Mouse (Mus musculus) heart, adult 8-10 months (tissue): ENCODE data around the gene Trpm8. TPM values are rescaled to one million over a fixed set of nuclear protein-coding genes. Genes with fewer than 3 reads are reported as not detected.

Experiments used
- DNase-seq: peaks from one replicate; pipeline ENCODE4 v3.0.0; 2022; ENCODE audit warnings: low spot score
- total RNA-seq, 4 experiments: library from RNA; stranded (reverse); gene quantifications; 2 replicates each; pipeline ENCODE4 v1.2.4; 2022

Gene Trpm8
- total RNA-seq, 4 experiments from 2014 or later, result not detected

DNA sequence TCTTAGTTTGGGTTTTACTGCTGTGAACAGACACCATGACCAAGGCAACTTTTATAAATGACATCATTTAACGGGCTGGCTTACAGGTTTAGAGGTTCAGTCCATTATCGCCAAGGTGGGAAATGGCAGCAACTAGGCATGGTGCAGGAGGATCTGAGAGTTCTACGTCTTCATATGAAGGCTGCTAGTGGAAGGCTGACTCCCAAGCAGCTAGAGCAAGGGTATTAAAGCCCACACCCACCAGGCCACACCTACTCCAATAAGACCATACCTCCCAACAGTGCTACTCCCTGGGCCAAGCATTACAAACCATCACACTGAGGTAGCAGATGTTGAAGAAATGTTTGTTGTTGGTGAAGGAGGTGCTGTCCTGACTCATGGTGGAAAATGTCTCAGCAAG, 78.2 kb downstream of the Trpm8 start:
- no peak for DNase-seq

- DNase-seq, result no peak
Measured at GRCm38 (mm10) chr1:88356616-88357015, 79.2 kb downstream of the Trpm8 start.

DNA sequence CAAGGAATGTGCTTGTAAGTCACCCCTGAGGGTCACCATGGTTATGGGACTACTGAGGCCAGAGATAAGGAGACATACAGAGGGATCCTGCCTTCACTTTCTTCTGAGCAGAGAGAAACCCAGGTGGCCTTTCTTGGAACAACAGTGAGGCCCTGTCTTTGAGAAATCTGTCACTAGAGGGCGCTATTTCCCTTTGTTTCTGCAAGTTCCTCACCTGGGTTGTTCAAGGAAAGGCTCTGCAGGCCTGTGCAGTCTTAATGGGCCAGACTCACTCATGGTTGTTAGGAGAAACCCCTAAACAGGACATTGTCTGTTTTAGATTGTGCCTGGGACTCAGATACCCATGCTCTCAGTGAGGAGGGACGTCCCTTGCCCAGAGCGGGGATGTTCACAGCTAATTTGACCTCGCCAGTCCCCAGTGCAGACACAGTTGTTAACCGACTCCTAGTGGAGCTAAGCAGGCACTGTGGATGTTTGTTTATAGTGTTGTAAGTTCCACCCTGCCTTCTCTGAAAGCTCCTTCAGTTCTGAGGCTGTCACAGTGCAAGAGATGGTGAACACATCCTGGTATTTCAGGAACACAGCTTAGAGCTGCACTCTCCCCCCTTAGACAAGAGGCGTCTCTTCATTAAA, 80.1 kb downstream of the Trpm8 start:
- peak; percentile 21 for DNase-seq

DNA sequence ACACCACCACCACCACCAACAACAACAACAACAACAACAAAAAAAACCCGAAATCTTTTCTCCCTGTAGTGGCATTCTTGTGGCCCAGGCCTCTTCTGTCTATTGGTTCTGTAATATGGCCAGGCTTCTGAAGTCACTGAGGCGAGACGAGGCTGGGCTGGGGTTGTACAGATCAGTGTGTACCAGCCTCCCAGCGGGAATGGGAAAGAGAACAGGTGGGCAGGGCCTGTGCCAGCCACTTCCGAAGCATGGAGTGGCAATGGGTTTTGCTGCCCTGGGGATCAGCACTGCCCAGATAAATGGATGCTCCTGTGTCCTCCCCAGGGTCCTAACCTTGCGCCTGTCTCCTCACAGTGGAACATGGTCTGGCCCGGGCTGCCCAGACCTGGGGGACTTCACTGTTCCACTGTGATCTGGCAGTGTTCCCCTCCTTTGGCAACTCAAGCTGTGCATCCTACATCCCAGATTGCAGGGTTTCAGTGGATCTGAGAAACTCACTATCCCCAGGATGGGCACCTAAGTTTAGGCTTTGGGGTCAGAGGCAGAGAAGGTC, 80.7 kb downstream of the Trpm8 start:
- no peak for DNase-seq

- no peak for DNase-seq
Measured at GRCm38 (mm10) chr1:88361085-88361484, 83.6 kb downstream of the Trpm8 start.

DNA sequence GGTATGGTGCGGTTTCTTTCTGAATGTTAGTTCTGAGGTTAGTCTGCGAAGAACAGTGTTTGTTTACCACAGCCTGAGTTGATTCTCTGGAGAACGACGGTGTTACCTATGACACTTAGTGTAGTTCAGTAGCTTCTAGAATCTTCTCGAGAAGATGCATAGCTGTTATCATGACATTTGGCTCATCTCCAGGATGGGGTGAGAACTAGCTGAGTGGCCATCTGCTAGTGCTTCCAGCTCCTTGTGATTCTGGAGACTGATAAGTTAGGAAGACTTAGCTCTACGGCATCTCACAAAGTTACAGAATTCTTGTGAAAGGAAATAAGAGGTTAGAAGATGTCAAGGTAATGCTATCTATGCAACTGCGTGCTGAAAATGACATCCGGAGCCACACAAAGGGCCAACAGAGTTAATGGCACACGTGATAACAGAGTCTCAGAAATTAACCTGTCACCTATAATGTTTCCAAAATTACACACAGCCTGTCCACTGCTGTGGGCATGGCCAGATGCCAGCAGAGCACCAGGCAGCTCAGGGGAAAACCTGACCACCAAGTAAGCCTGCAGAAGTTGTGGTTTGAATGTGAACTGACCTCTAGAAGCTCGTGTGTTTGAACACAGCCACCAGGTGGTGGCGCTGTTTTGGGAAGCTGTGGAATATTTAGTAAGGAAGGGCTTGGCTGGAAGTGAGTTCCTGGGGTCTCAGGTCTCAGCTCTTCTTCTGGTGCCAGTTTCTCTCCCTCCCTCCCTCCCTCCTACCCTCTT, 89.6 kb downstream of the Trpm8 start:
- DNase-seq, result no peak

DNA sequence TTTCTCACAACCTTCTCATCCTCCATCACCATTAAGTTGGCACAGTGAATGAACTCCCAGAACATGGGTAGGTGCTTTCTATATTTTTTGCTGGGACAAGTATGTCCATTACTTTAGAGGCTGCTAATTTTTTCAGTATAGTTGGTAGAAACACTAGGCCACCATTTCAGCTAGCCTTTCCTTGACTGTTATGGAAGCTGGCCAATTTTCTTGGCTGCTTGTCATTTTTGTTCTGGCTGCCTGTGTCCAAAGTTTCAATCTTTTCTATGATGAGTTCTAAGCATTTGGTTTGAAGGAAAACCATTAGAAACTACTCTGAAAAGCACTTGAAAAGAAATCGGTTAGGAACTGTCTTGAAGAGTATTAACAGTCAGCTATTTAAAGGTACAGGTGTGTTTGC, 101.0 kb downstream of the Trpm8 start:
- no peak for DNase-seq

GRCm38 (mm10) chr1:88391632-88392031, 114.2 kb downstream of the Trpm8 start:
- no peak for DNase-seq

GRCm38 (mm10) chr1:88393321-88393720, 115.9 kb downstream of the Trpm8 start:
- no peak for DNase-seq

GRCm38 (mm10) chr1:88403378-88403777, 125.9 kb downstream of the Trpm8 start:
- no peak for DNase-seq

- DNase-seq, result no peak
Measured at GRCm38 (mm10) chr1:88406078-88406806, 128.8 kb downstream of the Trpm8 start.

GRCm38 (mm10) chr1:88406807-88407198, 129.3 kb downstream of the Trpm8 start, which contains the start of gene Spp2:
Gene Spp2 (plus strand): TSS chr1:88406961.
- no peak for DNase-seq

DNA sequence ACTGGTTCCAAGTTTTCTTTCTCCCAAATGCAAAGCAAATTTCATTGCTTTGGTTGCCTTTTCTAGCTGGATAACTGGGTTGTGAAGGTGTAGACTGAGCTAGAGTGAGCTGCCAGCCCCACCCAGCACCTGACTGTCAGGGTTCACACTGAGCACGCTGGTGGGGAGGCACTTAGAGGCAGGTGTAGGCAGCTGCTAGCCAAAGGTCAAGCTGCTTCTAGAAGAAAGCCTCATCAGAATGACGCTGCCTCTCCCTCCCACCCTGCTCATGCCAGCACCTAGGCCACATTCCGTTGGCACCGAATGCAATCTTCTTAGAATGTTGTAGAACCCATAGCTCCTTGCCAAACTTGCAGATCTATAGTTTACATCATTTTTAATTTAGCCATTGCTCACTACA, 130.9 kb downstream of the Trpm8 start:
- no peak for DNase-seq

- no peak for DNase-seq
Measured at GRCm38 (mm10) chr1:88412013-88412412, 134.6 kb downstream of the Trpm8 start.

GRCm38 (mm10) chr1:88418943-88419342, 141.5 kb downstream of the Trpm8 start:
- no peak for DNase-seq

DNA sequence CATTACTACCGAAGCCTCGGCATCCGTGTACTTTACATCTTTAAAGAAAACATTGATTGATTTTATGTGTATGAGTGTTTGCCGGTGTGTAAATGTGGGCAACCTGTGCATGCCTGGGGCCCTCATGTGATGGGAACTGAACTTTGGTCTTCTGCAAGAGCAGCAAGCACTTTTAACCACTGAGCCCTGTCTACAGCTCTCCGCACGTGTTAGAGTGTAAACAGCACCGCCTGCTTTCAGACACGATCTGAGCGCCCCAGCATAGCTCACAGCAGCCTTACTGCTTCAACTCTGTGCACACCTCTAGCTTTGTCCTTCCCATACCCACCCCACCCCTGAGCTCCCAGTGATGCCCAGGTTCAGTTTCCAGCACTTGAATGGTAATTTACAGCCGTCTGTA, 144.6 kb downstream of the Trpm8 start:
- DNase-seq, result no peak

- DNase-seq, result no peak
Measured at GRCm38 (mm10) chr1:88422846-88423395, 145.5 kb downstream of the Trpm8 start.

DNA sequence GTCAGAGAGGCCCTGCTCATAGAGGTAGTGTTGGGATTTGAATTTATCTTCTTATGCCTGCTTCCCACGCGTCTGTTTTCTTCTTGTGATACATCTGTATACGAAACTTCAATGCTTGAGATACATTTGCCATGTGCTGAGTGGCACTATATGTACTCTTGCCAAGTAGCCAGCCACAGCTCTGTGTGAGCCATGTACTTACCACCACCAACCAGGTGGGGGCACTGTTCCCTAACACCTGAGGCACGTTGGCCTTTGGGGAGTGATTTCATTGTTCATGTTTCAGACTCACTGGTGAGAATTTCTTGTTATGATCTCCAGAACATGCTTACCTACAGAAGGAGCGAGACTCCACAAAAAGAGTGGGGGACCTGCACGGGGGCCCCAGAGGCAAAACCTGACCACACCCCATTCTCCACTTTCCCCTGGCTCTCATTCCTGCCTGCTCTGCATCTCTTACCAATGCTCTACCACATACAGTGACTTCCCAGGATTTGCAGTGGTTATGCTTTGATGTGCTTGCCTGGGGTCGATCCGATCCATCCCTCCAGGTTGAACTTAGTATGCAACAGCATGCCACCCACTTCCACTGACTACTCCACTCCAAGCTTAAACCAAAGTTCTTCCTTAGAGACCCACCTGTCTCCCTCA, 147.3 kb downstream of the Trpm8 start:
- DNase-seq, result peak; percentile 74

GRCm38 (mm10) chr1:88427987-88428741, 150.7 kb downstream of the Trpm8 start:
- no peak for DNase-seq

DNA sequence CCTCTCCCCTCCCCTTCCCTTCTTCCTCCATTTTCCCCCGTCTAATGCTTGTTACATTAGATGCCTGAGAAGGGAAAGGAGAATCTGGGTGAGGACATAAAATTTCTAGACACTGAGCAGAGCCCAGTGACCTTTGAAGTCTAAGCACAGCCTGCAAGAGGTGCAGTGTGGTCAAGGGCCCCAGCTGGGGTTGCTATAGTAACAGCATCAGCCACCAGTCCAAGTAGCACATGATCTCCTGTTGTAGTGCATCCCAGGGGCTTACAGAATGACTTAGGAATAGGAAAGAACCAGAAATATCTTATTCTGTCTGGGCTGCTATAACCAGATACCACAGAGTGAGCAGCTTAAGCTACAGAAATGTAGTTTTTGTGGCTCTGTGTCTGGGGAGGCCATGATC, 152.0 kb downstream of the Trpm8 start:
- no peak for DNase-seq

GRCm38 (mm10) chr1:88431262-88431661, 153.8 kb downstream of the Trpm8 start:
- DNase-seq, result no peak
